Mouse (Mus musculus) C2C12 (cell line): Measurements from ENCODE around the gene Scaf1. TPM values are rescaled to one million over a fixed set of nuclear protein-coding genes. Genes with fewer than 3 reads are reported as not detected.

Experiments
- H3K27me3 ChIP-seq: one replicate; pipeline ENCODE4 v1.6.1; 2011; ENCODE audit not compliant: control insufficient read depth, insufficient read depth, insufficient read length
- H3K36me3 ChIP-seq: one replicate; pipeline ENCODE4 v1.6.1; 2011; ENCODE audit not compliant: control insufficient read depth, insufficient read depth
- H3K4me3 ChIP-seq: one replicate; pipeline ENCODE4 v1.5.1; 2011; ENCODE audit warnings: mild to moderate bottlenecking, control low read depth; ENCODE audit not compliant: poor library complexity, insufficient read depth, severe bottlenecking
- H3K79me2 ChIP-seq: one replicate; pipeline ENCODE4 v1.6.1; 2011; ENCODE audit not compliant: control insufficient read depth, insufficient read depth
- H3K79me3 ChIP-seq: one replicate; pipeline ENCODE4 v1.6.1; 2011; ENCODE audit warnings: low read depth, control low read depth
- H3ac ChIP-seq: one replicate; pipeline ENCODE3; 2011; ENCODE audit warnings: low read depth; ENCODE audit not compliant: control insufficient read depth, insufficient read length
- CEBPB ChIP-seq: IDR thresholded peaks from one replicate; pipeline ENCODE4 v1.6.1; 2011; ENCODE audit warnings: low read depth, mild to moderate bottlenecking, control low read depth, moderate library complexity
- CTCF ChIP-seq: IDR thresholded peaks from one replicate; pipeline ENCODE4 v1.5.1; 2011; ENCODE audit not compliant: control insufficient read depth, insufficient read depth, insufficient read length
- FOSL1 ChIP-seq: IDR thresholded peaks from one replicate; pipeline ENCODE4 v1.8.0; 2011; ENCODE audit warnings: mild to moderate bottlenecking, low read length; ENCODE audit not compliant: poor library complexity, insufficient read depth, severe bottlenecking
- MAX ChIP-seq: IDR thresholded peaks from one replicate; pipeline ENCODE4 v1.6.1; 2011; ENCODE audit warnings: mild to moderate bottlenecking, control low read depth
- MYOD1 ChIP-seq: IDR thresholded peaks from one replicate; pipeline ENCODE4 v1.6.1; 2011; ENCODE audit warnings: low read depth; ENCODE audit not compliant: control insufficient read depth, insufficient read length
- MYOG ChIP-seq: IDR thresholded peaks from one replicate; pipeline ENCODE4 v1.6.1; 2011; ENCODE audit not compliant: control insufficient read depth, insufficient read length; ENCODE audit errors: extremely low read depth
- USF1 ChIP-seq: IDR thresholded peaks from one replicate; pipeline ENCODE4 v1.6.1; 2011; ENCODE audit warnings: low read depth, mild to moderate bottlenecking, control low read depth, moderate library complexity
- polyA plus RNA-seq: library from polyadenylated mRNA; unstranded; fragments of >200 nt; fragmentation: generic; extraction: Trizol; gene quantifications from one replicate; pipeline ENCODE4 v1.2.1, GENCODE M21; 2012; ENCODE audit warnings: missing spikeins

Scaf1 gene
- polyA plus RNA-seq, 1 experiment: 58.4 TPM

DNA sequence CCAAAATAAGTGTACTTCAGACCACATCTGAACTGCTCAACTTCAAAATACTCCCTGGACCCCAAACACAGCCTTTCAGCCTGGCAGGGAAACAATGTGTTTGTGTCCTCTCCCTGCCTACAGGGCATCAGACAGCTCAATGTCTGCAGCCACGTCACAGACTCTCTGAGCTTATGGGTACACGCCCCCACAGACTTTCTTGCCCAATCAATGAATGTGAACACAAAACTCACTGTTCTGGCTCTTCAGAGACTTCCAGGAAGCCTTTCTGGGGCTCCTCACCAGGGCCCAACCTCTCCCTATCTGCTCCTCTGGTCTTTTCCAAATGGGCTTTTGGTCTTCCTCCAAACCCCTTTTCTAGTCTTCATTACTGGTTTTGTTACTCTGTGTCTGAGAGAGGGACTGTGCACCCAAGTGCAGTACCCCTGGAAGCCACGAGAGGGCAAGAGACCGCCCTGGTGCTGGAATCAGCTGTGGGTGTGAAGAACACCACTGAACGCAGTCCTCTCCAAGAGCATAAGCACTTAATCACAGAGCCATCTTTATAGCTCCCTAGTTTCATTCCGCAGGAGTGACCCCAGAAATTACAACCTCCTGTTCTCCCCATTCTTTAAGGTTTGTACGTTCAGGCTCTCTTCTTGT, 21.7 kb upstream of the Scaf1 start:
- Histone ChIP-seq H3ac (peak overlapping the region; percentile 24), H3K79me3 (peaks cover 8% of the 10 kb centered on the region), H3K4me3 (no peak overlapping the region), H3K79me2 (peaks cover 25% of the 10 kb centered on the region), H3K36me3 (peaks cover 49% of the 10 kb centered on the region), H3K27me3 (no peaks in the 10 kb centered on the region)
- TF ChIP-seq CEBPB (no peak), MAX (no peak), CTCF (peak; percentile 53), FOSL1 (no peak), MYOD1 (no peak)

DNA sequence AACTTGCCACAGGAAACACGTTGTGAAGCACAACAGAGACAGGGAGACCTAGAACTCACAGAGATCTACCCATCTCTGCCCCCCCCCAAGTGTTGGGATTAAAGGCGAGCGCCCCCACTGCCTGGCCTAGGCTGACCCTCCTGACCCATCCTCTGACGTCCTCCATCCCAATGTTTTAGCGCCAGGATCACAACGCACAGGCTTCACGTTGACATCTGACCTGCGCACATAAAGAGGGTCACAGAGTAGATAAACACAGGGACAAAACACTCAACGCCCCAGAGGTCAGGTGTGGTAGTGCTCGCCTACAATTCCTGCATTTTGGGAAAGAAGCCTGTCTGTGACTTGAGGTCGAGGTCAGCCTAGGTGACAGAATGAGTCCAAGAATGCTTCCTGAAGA, 20.5 kb upstream of the Scaf1 start:
- TF ChIP-seq CEBPB (no peak), FOSL1 (no peak), MYOD1 (no peak), CTCF (no peak), MAX (no peak), USF1 (no peak), MYOG (no peak)
- H3K4me3 ChIP-seq: no peak overlapping the region
- H3K36me3 ChIP-seq: peaks cover 52% of the 10 kb centered on the region

DNA sequence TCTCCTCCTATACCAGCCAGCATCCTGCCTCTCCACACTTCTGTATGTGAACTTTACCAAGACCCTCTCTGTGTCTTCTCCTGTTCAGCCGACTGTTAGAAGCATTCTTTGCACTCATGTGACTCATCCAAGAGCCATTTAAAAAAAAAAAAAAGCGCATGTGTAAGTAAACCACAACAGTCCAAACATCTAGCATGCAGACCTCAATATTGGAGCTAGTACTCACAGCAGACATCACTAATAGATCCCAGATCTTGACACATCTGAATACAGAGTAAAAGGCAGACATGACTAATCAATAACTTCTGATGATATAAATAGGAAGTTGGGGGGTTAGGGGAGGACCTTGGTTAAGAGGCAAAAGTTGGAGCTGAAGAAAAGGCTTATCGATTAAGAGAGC, 19.5 kb upstream of the Scaf1 start:
- H3K79me3 ChIP-seq: peaks cover 5% of the 10 kb centered on the region
- H3K4me3 ChIP-seq: no peak overlapping the region
- no peaks in the 10 kb centered on the region for H3K27me3 ChIP-seq
- peaks cover 21% of the 10 kb centered on the region for H3K79me2 ChIP-seq
- TF ChIP-seq MYOD1: no peak
- no peak for TF ChIP-seq MAX
- peak; percentile 23 for TF ChIP-seq FOSL1
- no peak overlapping the region for H3ac ChIP-seq
- peaks cover 57% of the 10 kb centered on the region for H3K36me3 ChIP-seq

More for the DNA sequence above, 20.5 kb upstream of the Scaf1 start:
- no peak overlapping the region for H3ac ChIP-seq
- H3K79me2 ChIP-seq: peaks cover 21% of the 10 kb centered on the region
- no peaks in the 10 kb centered on the region for H3K27me3 ChIP-seq
- peaks cover 5% of the 10 kb centered on the region for H3K79me3 ChIP-seq

DNA sequence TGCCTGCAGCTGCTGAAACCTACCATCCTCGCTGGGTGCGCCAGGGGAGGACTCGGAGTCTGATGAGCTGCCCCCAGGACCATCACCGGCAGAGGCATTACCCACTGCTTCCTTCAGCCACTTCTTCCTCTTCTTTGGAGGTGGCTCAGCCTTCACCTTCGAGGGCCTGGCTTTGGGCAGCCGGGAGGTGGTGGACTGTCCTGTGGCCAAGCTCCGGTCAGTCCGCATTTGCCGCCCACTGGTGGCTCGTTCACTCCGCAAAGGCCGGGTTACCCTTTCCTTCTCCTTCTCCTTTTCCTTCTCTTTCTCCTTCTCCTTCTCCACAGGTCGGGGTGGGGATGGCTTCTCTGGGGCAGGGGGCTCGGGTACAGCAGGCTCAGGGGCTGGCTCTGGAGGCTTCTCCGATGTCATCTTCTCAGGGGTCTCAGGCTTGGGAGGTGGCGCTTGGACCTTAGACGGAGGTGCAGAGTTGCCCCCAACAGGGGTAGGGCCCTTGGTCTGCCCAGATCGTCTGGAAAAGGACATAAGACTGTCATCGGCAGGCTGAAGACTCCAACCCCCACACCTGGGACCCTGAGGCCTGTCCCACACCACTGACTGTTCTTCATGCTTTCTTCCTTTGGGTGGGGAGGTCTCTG, 17.7 kb upstream of the Scaf1 start:
- H3K27me3 ChIP-seq: no peaks in the 10 kb centered on the region
- TF ChIP-seq FOSL1 (no peak), USF1 (no peak), CEBPB (no peak), MYOD1 (no peak), MYOG (no peak), CTCF (no peak), MAX (no peak)
- no peak overlapping the region for H3ac ChIP-seq
- peaks cover 63% of the 10 kb centered on the region for H3K36me3 ChIP-seq
- peaks cover 21% of the 10 kb centered on the region for H3K79me2 ChIP-seq
- H3K4me3 ChIP-seq: no peak overlapping the region
- H3K79me3 ChIP-seq: peaks cover 4% of the 10 kb centered on the region

DNA sequence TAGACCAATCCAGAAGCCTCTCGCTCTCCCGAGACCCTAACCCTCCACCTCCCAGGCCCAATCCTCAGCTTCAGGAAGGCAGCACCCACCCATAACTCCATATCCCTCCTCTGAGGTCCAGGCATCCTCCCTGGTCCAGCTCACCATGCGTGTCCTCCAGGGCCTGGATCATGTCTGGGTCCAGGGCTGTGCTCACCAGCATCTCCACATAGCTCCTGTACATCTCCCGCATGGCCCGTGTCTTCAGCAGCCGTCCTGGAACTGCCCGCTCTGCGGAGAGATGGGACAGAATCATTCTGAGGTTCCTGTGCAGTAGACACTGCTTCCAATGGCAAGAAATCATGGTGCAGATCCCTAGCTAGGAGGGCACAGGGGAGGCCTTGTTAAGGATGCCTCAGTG, 14.7 kb upstream of the Scaf1 start:
- no peaks in the 10 kb centered on the region for H3K27me3 ChIP-seq
- no peak overlapping the region for H3ac ChIP-seq
- no peaks in the 10 kb centered on the region for H3K79me3 ChIP-seq
- TF ChIP-seq MAX (no peak), USF1 (no peak), CEBPB (no peak), CTCF (no peak), FOSL1 (no peak), MYOD1 (no peak)
- no peak overlapping the region for H3K4me3 ChIP-seq
- H3K79me2 ChIP-seq: no peaks in the 10 kb centered on the region
- H3K36me3 ChIP-seq: peaks cover 51% of the 10 kb centered on the region

DNA sequence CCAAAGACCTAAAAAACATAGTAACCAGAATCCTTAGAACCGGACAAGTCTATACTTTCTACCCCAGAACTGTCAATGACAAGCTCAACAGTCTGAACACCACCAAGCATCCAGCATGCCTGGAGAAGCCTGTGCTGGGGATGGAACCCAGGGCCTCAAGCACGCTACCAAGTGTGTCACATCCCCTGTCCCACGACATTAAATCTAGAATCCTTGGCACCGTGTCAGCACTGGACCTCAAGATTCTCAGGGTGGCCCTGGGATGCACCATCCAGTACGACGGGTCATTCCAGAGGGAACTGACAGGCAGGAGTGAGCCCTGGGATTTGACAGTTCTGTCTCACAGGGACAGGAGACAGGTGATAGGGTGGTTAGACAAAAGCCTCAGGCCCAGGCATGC, 13.8 kb upstream of the Scaf1 start:
- TF ChIP-seq FOSL1 (no peak), MYOD1 (no peak), USF1 (no peak), CTCF (no peak), MAX (no peak), CEBPB (no peak), MYOG (no peak)
- H3K36me3 ChIP-seq: peaks cover 44% of the 10 kb centered on the region

More for the DNA sequence above, 13.8 kb upstream of the Scaf1 start:
- no peaks in the 10 kb centered on the region for H3K79me2 ChIP-seq
- H3K4me3 ChIP-seq: no peak overlapping the region
- H3K27me3 ChIP-seq: no peaks in the 10 kb centered on the region
- H3K79me3 ChIP-seq: no peaks in the 10 kb centered on the region
- H3ac ChIP-seq: no peak overlapping the region
